Mouse (Mus musculus): Measurements from ENCODE around the gene Tmem97.
A peak's percentile ranks its signal among the peaks of the same experiment; 100 is the strongest.
"Not testable (repeated sequence)": the region's sequence is repeated elsewhere in the genome, so short reads cannot be mapped to it uniquely, and the experiment has no call there.

Tmem97 gene

DNA sequence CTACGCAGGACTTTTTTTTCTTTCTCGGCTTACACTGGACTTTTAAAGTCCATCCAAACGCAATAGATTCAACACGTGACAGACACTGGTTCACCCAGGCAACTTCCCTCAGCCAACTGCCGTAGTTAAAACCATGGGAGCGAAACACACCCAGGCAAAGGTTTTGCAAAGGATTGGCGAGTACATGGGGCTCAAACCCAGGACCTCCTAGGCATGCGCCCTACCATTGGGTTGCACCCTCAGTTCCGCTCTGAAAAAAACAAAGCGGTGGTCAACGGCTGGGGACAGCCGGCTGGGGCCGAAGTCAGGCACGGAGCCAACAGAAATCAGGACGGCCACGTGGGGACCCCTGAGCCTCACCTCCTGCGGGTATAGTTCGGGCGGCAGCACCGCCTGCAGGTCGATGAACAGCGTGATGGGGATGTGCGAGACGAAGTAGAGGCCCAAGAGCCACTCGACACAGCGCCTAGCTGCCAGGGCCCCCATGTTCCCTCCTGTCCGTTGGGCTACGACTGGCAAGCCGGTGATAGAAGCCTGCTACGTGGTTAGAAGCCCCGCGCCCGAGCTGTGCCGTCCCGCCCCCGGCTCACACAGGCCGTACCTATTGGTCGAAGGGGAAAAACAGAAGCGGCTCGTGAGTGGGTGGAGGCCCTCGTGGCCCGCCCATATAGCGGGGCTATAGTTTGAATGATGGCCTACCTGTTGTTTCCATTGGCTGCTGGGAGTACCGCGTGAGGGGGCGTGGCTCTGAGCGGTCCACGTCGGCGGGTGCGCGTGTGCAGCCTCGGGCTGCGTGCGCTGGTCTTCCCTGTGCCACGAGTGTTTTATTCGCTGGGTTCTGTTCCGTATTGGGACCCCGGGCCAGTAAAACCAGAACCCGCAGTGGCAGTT, at the start of gene Tmem97:
Gene Tmem97, minus strand, starts transcription at position 610 of the 891 bp plus-strand sequence.
- peak; percentile 95 for DNase-seq

DNA sequence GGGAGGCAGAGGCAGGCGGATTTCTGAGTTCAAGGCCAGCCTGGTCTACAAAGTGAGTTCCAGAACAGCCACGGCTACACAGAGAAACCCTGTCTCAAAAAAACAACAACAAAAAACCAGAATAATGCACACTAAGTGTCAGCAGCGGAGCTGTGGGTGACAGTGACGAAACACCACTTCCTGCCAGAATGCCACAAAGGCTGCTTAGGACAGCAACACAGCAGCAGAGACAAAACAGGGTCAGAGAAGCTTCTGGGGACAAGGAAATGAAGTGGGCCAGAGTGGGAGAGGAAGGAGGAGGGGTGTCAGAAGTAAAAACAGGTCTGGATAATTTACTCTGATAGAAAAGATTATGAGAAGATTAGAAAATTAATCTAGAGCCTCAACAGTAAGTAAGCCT, 49.5 kb upstream of the Tmem97 start:
- peak; percentile 72 for DNase-seq

DNA sequence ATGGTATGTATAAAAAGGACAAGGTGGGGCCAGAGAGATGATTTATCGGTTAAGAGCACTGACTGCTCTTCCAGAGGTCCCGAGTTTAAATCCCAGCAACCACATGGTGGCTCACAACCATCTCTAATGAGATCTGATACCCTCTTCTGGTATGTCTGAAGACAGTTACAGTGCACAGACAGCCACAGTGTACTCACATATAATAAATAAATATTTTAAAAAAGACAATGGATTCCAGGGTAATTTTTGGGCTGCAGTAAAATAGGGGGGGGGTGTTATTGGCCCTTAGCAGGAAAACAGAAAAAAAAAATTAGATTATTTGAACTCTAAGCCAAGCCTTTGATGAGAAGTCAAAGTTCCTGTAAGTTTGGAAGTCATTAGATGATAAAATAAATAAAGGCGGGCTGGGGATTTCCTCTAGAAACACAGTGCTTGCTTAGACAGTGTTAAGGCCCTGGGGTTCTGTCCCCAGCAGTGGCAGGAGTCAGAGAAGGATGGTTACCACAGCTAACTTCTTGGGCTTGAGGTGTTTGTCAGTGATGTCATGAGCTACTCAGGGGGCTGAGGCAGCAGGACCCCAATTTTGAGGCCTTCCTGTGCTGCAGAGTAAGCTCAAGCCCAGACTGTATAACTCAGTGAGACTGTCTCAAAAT, 48.3 kb upstream of the Tmem97 start:
- no peak for DNase-seq

GRCm38 (mm10) chr11:78596750-78597149, 46.2 kb upstream of the Tmem97 start:
- no peak for DNase-seq

GRCm38 (mm10) chr11:78595773-78596172, 45.2 kb upstream of the Tmem97 start:
- DNase-seq = no peak

DNA sequence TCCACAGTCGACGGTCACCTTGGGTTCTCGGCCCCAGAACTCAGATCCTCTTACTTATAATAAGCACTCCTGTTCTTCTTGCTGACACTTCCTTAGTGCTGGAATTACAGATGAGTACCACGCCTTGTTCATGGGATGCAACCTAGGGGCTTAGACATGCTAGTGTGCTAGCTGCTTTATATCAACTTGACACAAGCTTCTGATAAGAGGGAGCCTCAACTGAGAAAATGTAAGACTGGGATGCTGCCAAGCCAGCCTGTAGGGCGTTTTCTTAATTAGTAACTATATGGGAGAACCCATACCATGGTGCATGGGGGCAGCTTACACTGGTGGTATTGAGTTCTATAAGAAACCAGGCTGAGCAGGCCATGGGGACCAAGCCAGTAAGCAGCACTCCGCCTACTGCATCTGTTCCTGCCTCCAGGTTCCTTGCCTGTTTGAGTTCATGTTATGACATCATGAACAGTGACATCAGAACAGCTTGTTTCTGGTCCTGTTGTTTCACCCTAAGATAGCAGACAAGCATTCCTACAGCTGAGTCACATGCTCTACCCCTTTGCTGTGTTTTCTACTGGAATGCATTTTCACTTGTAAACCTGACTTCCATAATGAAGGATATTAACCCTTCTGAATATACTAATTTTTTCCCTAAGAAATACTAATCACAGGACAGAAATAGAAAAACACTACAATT, 43.8 kb upstream of the Tmem97 start:
- DNase-seq = no peak

- DNase-seq = not testable (repeated sequence)
Measured at GRCm38 (mm10) chr11:78587677-78588076, 37.1 kb upstream of the Tmem97 start.

DNA sequence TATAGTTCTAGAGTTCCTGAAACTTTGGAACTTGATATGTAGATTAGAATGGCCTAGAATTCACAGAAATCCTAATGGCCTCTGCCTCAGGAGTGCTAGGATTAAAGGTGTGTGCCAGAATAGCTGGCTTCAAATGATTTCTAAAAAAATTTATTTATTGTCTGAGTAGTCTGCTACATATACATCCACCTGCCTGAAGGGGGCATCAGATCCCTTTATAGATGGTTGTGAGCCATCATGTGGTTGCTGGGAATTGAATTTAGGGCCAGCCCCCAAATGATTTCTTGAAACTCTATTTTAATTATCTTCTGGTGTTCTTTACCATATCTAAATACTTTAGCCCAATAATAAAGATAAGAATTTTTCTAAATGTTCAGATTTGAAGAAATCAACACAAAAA, 35.5 kb upstream of the Tmem97 start:
- peak; percentile 18 for DNase-seq

DNA sequence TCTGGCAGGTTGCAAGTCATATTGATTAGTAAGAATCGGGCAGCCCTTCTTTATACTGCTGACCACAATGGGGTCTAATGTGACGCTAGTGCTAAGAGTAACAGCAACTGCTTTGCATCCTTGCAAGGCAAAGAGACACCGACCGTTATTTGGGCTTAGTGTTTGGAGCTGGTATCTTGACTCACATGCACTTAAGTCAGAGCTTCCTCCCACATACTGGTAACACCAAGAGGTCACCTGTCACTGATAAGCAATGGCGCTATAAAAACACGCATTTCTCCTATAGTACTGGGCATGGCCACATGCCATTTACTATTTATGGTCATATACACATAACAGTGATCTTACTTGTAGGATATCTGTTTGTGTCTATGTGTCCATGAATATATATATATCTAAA, 32.3 kb upstream of the Tmem97 start:
- no peak for DNase-seq

DNA sequence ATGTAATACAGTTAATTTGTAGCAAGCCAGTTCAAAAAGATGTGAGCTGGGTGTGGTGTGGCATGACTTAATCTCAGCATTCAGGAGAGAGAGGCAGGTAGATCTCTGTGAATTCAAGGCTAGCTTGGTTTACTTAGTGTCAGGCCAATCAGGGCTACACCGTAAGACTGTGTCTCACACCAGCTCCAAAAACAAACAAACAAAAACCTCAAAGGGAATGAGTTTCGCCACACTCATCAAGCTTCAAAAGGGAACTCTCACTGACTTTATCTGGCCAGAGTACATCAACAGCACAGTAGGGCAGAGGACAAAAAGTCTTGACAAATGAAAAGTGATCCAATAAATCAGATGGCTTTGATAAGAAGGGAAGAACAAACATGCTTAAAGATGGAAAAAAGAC, 24.4 kb upstream of the Tmem97 start:
- no peak for DNase-seq

DNA sequence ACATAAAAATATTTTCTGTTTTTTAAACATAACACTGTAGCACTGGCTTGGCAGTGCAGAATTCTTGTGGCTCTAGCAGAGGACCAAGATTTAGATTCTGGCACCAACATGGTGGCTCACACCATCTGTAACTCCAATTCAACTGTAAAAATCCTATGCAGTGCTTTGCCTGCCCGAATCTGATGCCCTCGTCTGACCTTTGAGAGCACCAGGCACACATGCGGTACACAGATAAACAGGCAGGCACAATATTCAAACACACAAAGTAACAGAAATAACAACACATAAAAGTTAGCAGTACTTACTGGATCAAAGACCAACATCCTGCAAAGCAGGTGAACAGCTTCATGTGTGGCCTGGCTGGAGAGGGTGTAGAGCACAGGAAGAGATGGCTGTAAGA, 24.0 kb upstream of the Tmem97 start:
- DNase-seq = no peak

- not testable (repeated sequence) for DNase-seq
Measured at GRCm38 (mm10) chr11:78574031-78574430, 23.5 kb upstream of the Tmem97 start.

GRCm38 (mm10) chr11:78571854-78572253, 21.3 kb upstream of the Tmem97 start:
- no peak for DNase-seq

DNA sequence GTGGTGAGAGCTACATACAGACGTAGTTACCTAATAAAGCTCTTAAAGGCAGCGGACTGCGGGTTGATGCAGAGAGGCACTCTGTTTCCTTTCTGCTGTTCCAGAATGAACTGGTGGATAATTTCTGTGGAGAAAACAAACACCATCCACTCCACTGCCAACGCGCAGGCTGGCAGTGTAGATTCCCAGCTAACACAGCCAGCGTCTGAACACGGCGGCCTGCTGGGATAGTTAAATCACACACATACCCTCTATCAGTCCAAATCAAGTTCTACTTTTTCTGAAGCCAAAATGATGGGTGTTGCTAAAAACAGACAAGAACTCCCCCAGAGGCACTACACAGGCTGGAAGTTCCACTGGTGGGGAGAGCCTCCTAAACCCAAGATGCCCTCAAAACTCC, 20.9 kb upstream of the Tmem97 start:
- DNase-seq = no peak

GRCm38 (mm10) chr11:78569806-78570205, 19.2 kb upstream of the Tmem97 start:
- no peak for DNase-seq

DNA sequence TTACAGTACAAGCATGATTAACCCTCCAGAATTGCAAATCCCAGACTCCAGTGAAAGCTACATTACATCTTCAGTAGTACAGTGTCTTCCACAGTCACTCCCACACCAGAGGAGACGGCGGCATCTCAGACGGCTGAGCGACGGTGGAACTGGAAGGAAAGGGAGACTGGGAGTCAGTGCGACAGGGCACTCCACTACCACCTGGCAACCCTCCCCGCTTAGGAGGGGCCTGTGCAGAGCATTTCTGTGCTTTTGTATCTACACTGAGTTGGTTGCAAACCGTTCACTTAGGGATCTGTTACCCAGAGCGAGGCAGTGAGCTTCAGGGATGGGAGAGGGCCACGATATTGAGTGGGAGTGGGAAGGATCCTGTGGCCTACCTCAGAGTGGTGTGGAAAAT, 18.2 kb upstream of the Tmem97 start:
- no peak for DNase-seq

DNA sequence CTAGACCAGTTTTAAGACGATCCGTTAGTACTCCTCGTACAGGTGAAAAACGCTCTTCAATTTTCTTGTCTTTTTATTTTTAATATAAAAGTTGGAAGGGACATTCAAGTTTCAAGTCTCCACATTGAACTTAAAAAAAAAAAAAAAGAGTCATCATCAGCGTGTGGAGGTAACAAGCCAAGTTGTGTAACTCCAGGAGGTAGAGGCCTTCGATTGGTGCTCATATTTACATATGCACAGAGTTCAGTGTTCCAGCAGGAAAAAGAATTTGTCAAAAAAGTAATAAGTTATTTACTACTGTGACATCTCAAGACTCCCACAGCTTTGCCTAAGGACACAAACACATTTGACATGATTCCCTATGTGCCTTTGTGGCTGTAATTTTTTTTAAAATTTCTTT, 17.0 kb upstream of the Tmem97 start:
- DNase-seq = no peak

DNA sequence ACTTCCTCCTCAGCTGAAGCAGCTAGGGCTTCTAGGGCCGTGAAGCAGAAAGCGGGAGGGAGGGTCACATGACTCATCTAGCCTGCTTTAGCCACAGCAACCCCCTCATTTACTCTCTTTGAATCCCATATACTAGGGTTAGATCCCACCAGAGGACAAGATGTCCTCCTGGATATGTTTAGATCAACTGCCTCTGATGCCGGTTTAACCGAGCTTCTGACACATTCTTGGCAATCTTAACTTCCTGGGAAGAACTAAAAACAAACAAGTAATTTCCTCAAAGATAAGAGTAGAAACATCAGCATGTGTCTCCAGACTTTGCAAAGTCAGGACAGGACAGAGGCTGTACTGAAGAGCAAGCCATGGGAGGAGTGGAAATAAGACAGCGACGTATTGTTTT, 16.2 kb upstream of the Tmem97 start:
- no peak for DNase-seq

DNA sequence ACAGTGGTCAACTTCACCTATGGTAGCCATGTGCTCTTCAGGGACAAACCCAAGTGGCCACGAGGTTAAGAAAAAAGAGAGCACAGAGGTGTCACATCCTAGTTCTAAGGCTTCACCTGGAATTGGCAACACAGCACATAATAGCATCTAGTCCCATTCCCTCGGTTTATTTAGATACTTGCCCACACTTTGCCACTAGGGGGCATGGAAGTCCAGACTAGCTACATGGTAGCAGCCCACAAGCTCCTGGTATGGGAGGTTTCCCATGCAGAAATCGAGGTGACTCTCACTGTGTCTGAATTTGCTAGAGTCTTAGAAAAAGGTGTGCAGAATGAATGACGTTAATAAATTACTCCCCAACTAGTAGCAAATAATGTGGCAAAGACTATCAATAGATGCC, 9.9 kb upstream of the Tmem97 start:
- peak; percentile 79 for DNase-seq

DNA sequence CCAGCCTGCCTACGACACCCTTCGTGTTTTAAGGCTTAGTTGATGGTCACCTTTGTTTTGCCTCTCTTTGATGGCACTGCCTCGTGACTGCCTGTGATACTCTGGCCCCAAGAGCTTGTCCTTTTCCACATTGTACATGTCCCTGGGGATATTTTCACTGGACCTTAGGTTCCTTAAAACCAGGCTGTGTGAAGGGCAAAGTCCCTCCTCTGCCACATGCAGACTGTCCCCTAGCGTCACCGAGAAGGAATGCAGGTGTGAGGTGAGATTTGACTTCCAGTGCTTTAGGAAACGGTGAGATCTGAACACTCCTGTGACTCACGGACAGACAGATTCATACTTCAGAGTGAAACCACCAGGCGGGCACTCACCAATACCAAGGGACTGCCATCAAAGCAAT, 6.7 kb upstream of the Tmem97 start:
- peak; percentile 13 for DNase-seq

DNA sequence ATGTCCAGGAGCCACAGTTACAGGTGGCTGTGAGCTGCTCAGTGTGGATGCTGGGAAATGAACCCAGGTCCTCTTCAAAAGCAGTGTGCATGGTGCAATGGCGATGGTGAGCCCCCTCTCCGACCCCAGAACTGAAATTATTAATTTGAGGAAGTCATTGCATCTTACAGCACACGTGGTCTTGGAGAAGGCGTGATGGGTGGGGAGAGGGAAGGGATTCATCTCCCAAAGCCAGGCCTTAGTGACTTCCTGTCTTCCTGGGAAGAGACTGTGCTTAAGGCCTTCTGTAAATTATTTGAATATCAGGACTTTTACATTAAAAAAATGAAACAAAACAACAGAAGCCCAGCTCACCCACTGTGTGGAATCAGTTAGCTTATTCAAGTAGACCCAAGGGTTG, 5.5 kb upstream of the Tmem97 start:
- DNase-seq = no peak

- DNase-seq = no peak
Measured at GRCm38 (mm10) chr11:78555623-78556022, 5.0 kb upstream of the Tmem97 start.

- peak; percentile 13 for DNase-seq
Measured at GRCm38 (mm10) chr11:78551059-78551398, 452 bp upstream of the Tmem97 start.

DNA sequence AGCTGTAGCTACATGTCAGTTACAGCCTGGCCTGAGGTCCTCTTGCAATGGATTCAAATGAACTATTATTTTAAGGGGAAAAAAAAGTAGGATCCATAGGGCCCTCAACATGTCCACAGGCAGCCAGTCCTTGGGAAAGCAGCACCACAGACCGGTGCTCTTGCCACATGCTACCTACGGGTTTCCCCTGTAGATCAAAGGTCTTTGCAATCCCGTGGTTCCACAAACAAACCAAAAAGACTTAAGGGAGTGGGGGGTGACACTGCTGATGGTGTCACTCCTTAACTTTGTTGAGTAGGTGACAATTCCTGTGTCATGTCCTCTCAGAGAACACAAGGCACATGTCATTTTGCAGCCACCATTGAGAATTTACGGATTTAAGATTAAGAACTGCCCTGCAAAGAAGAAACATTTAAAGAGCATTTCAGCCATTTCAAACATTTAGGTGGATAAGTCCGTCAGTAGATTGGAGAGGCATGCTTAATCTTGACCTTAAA, 1.0 kb downstream of the Tmem97 start:
- no peak for DNase-seq

Data from thymus, postnatal 14 days (tissue).